Mouse (Mus musculus) forebrain, embryonic 14.5 days (tissue): ENCODE measurements around the gene Pcca. TPM values are rescaled to one million over a fixed set of nuclear protein-coding genes. Genes with fewer than 3 reads are reported as not detected.

ENCODE experiments used
- ATAC-seq: fragments of 200-750 bp; cut with Nextera tagmentation; 2 replicates; pipeline ENCODE4 v1.8.0; 2017; ENCODE audit warnings: mild to moderate bottlenecking, moderate library complexity
- DNase-seq: peaks from one replicate; pipeline ENCODE4 v3.0.0-alpha.2; 2015; ENCODE audit warnings: low spot score
- H3K27ac ChIP-seq: fragments of 300-500 bp; sonication (generic); 2 replicates; pipeline ENCODE4 v1.5.1; 2014; ENCODE audit warnings: low read depth, mild to moderate bottlenecking, control low read depth, low read length, moderate library complexity
- H3K27me3 ChIP-seq: fragments of 300-500 bp; sonication (generic); replicated peaks from 2 replicates; pipeline ENCODE4 v1.6.1; 2014; ENCODE audit warnings: low read length, control low read depth, mixed read lengths; ENCODE audit not compliant: control insufficient read depth, insufficient read depth
- H3K36me3 ChIP-seq: fragments of 300-500 bp; sonication (generic); 2 replicates; pipeline ENCODE4 v1.6.1; 2014; ENCODE audit warnings: low read length, control low read depth; ENCODE audit not compliant: control insufficient read depth, insufficient read depth
- H3K4me1 ChIP-seq: fragments of 300-500 bp; sonication (generic); 2 replicates; pipeline ENCODE4 v1.6.1; 2014; ENCODE audit warnings: antibody characterized with exemption, low read length, control low read depth; ENCODE audit not compliant: control insufficient read depth, insufficient read depth
- H3K4me2 ChIP-seq: fragments of 300-500 bp; sonication (generic); 2 replicates; pipeline ENCODE4 v1.6.1; 2014; ENCODE audit warnings: mild to moderate bottlenecking, control low read depth, low read length
- H3K4me3 ChIP-seq: fragments of 300-500 bp; sonication (generic); 2 replicates; pipeline ENCODE4 v1.5.1; 2014; ENCODE audit warnings: low read depth, low read length, control low read depth
- H3K9ac ChIP-seq: fragments of 300-500 bp; sonication (generic); 2 replicates; pipeline ENCODE4 v1.6.1; 2014; ENCODE audit warnings: mild to moderate bottlenecking, low read length, control low read depth, moderate library complexity
- H3K9me3 ChIP-seq: fragments of 300-500 bp; sonication (generic); replicated peaks from 2 replicates; pipeline ENCODE4 v1.6.1; 2016; ENCODE audit warnings: low read length, control low read depth, mixed read lengths; ENCODE audit not compliant: control insufficient read depth
- WGBS: fragments of 180-500 bp; shearing (Covaris S2); extraction: QIAGEN DNeasy Blood & Tissue Kit; methylation state at CpG from one replicate; pipeline ENCODE4 v1.1.7; 2014; 5-methylcytosine and 5-hydroxymethylcytosine counted together
- polyA plus RNA-seq: library from polyadenylated mRNA; unstranded; fragments of >200 nt; fragmentation: Nextera tagmentation; extraction: Ambion mirVana; gene quantifications from 2 replicates; pipeline ENCODE4 v1.2.1, GENCODE M21; 2014

Pcca gene
- polyA plus RNA-seq, 1 experiment from 2014 or later, result 25.0 TPM

DNA sequence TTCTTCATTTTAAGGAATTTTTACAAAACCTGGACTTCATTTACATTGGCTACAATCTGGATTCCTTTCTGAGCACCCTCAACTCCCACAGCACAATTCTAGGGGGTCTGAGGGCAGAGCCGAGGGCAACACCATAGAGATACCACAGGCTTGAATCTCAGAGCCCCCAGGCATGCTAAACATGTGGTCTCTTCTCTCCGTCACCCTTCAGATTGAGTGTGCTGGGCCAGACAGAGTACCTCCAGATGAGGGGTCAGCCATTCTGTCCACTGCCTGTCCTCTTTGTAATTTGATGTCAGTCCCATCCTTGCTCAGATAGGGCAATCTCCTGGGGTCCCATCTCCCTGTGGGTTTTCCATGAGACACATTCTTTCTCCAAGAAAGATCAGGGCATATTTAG is 347.6 kb downstream of the Pcca start:
- ATAC-seq (no peak), DNase-seq (no peak)
- Histone ChIP-seq H3K9ac (0 out of 2 replicates have a peak overlapping the region, but pooled peaks have one; percentile 18), H3K36me3 (no peaks in the 10 kb centered on the region), H3K27me3 (no peaks in the 10 kb centered on the region), H3K4me2 (no peak overlapping the region), H3K9me3 (no peaks in the 10 kb centered on the region), H3K4me3 (no peak overlapping the region), H3K27ac (peak overlapping the region; percentile 72), H3K4me1 (peaks cover 31% of the 10 kb centered on the region)
- 65% methylated on average over 2 of the region's 2 CpGs for WGBS

DNA sequence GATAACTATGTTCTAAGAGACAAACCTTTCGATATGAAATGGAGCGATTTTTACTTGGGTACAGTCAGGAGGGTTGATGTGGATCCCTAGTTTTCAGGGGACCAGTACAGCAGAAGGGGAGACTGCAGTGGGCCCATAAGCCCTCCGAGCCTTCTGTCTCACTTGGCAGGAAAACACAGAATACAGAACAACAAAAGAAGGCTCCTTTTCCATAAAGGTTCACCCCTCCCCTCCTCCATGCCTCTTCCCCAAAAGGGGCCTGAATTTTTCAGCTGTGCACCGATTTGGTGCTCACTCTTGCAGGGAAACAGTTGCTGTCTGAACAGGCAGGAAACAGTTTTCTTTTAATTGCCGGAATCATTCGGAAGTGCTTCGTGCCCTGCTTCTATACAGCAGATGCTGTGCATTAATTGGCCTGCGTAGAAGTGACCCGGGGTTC is 348.1 kb downstream of the Pcca start:
- peak; percentile 80 for DNase-seq
- 0 out of 2 replicates have a peak overlapping the region, but pooled peaks have one; percentile 2 for H3K4me2 ChIP-seq
- no peak overlapping the region for H3K9ac ChIP-seq
- H3K4me3 ChIP-seq, result no peak overlapping the region
- H3K9me3 ChIP-seq, result no peaks in the 10 kb centered on the region
- H3K4me1 ChIP-seq, result peaks cover 31% of the 10 kb centered on the region
- ATAC-seq, result peak; percentile 58
- H3K27me3 ChIP-seq, result no peaks in the 10 kb centered on the region
- WGBS, result 20% methylated on average over 9 of the region's 9 CpGs
- H3K36me3 ChIP-seq, result no peaks in the 10 kb centered on the region
- peak overlapping the region; percentile 72 for H3K27ac ChIP-seq

- H3K9ac ChIP-seq, result no peak overlapping the region
- H3K4me1 ChIP-seq, result peaks cover 31% of the 10 kb centered on the region
- 29% methylated on average over 7 of the region's 7 CpGs for WGBS
- peak overlapping the region; percentile 72 for H3K27ac ChIP-seq
- ATAC-seq, result peak; percentile 44
- no peaks in the 10 kb centered on the region for H3K27me3 ChIP-seq
- 0 out of 2 replicates have a peak overlapping the region, but pooled peaks have one; percentile 2 for H3K4me2 ChIP-seq
- H3K9me3 ChIP-seq, result no peaks in the 10 kb centered on the region
- H3K4me3 ChIP-seq, result no peak overlapping the region
- no peaks in the 10 kb centered on the region for H3K36me3 ChIP-seq
- peak; percentile 60 for DNase-seq
These were observed 348.8 kb downstream of the Pcca start for GRCm38 (mm10) chr14:122882795-122883409.

DNA sequence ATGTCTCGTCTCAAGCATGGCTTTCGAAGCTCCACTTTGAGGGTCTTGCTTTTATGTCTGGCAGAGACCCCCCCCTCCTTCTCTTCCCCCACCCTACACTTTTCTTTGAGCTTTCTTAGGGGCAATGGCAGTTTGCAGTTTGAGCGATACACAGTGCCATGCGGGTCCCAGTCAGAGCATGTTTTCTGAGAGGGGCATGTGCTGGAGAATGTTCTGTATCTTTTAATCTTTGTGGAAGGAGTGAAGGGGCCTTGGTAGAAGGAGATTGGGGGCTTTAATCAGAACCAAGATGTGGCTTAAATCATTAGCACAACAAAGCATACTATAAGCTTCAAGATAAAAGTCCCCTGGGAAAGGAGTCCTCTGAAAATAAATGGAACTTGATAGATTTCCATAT is 349.3 kb downstream of the Pcca start:
- Histone ChIP-seq H3K27me3 (no peaks in the 10 kb centered on the region), H3K4me1 (peaks cover 31% of the 10 kb centered on the region), H3K9me3 (no peaks in the 10 kb centered on the region), H3K27ac (peak overlapping the region; percentile 72), H3K9ac (no peak overlapping the region), H3K36me3 (no peaks in the 10 kb centered on the region), H3K4me2 (0 out of 2 replicates have a peak overlapping the region, but pooled peaks have one; percentile 4), H3K4me3 (no peak overlapping the region)
- no peak for DNase-seq
- WGBS, result 10% methylated on average over 4 of the region's 4 CpGs
- ATAC-seq, result peak; percentile 50

- H3K27me3 ChIP-seq, result no peaks in the 10 kb centered on the region
- H3K4me3 ChIP-seq, result no peak overlapping the region
- peak overlapping the region; percentile 75 for H3K27ac ChIP-seq
- WGBS, result 15% methylated on average over 10 of the region's 10 CpGs
- no peak overlapping the region for H3K4me2 ChIP-seq
- H3K36me3 ChIP-seq, result no peaks in the 10 kb centered on the region
- H3K9ac ChIP-seq, result no peak overlapping the region
- ATAC-seq, result peak; percentile 74
- peaks cover 31% of the 10 kb centered on the region for H3K4me1 ChIP-seq
- peak; percentile 92 for DNase-seq
- no peaks in the 10 kb centered on the region for H3K9me3 ChIP-seq
These were observed 349.9 kb downstream of the Pcca start for GRCm38 (mm10) chr14:122883821-122884584.

DNA sequence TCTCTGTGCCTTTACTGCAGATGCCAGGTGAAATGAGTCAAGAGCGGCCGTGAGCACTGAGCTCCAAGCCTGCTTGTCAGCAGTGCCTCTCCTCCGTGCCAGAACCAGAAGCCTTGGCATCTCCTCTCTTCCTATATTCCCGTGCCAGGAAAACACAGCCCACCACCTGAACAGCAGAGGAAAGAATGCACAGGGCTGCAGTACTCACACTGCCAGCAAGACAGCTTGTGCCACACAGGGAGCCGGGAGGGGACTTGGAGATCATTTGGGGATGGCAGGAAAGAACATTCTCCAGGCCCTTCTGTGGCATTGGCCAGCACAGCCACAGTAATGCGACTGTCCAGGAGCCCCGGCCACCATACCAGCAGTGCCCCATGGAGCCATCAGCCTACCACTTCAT is 351.8 kb downstream of the Pcca start:
- no peaks in the 10 kb centered on the region for H3K36me3 ChIP-seq
- peaks cover 31% of the 10 kb centered on the region for H3K4me1 ChIP-seq
- DNase-seq (peak; percentile 74), ATAC-seq (no peak)
- no peak overlapping the region for H3K4me3 ChIP-seq
- H3K9me3 ChIP-seq, result no peaks in the 10 kb centered on the region
- H3K4me2 ChIP-seq, result no peak overlapping the region
- H3K27me3 ChIP-seq, result no peaks in the 10 kb centered on the region
- H3K9ac ChIP-seq, result no peak overlapping the region
- WGBS, result 73% methylated on average over 7 of the region's 7 CpGs
- H3K27ac ChIP-seq, result no peak overlapping the region

DNA sequence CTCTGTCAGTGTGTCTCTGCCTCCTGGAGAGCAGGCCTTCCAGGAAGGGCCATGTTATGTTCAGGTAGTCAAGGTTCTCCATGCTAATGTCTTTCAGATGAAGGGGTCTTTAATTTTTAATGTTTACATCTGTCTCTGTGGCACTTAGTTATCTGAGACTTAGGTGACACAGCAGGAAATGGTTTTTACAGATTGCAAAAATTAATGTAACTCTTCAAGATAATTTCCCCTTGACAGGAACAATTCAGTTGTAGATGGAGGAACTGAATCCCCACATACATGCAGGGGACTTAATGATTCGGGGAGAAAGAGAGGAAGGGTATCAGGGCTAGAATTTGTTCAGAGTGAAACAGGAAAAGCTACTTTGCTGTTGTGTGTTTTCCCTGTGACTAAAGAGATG is 353.2 kb downstream of the Pcca start:
- H3K27me3 ChIP-seq, result no peaks in the 10 kb centered on the region
- H3K36me3 ChIP-seq, result no peaks in the 10 kb centered on the region
- 83% methylated on average over 1 of the region's 1 CpGs for WGBS
- ATAC-seq (no peak), DNase-seq (no peak)
- H3K27ac ChIP-seq, result no peak overlapping the region
- H3K9ac ChIP-seq, result no peak overlapping the region
- no peaks in the 10 kb centered on the region for H3K9me3 ChIP-seq
- peaks cover 26% of the 10 kb centered on the region for H3K4me1 ChIP-seq
- no peak overlapping the region for H3K4me3 ChIP-seq
- H3K4me2 ChIP-seq, result no peak overlapping the region

DNA sequence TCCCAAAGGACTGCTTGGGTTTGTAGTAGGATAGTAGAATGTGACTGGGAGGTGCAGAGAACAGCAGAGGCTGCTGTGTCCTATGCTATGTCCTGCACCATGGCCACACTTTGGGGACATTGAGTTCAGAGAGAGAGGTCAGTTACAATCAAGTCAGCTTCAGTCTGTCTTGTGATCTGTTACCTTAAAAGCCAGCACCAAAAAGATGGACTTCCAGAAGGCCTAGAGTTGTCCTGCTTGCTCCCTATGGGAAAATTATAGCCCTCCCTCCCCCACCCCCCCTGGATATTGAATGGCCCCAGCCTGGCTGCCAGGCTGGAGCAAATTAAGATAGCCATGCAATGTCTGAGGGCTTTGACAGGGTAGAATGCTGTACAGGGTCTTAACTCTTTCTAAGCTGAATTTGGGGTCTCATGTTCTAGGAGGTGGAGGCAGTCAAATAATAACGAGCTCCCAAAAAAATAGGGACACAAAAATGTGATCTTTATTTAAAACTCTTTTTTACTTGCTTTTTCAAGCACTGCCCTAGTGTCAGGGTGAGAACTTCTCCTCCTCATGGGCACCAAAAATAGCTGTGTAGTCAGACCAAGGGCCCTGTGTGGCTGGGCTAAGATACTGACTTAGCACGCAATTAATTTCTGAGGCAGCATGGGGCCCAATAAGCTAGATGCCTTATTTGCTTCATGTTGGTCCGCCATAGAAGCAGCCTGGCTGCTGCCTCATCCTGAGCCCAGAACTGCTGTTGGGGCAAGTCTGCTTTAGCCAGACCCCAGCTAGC is 353.8 kb downstream of the Pcca start:
- no peaks in the 10 kb centered on the region for H3K9me3 ChIP-seq
- DNase-seq, result no peak
- WGBS, result 68% methylated on average over 3 of the region's 3 CpGs
- peaks cover 21% of the 10 kb centered on the region for H3K4me1 ChIP-seq
- H3K27me3 ChIP-seq, result no peaks in the 10 kb centered on the region
- H3K9ac ChIP-seq, result no peak overlapping the region
- no peak overlapping the region for H3K4me2 ChIP-seq
- H3K4me3 ChIP-seq, result no peak overlapping the region
- no peaks in the 10 kb centered on the region for H3K36me3 ChIP-seq
- no peak overlapping the region for H3K27ac ChIP-seq
- ATAC-seq, result no peak
